In the genomic region with DNA sequence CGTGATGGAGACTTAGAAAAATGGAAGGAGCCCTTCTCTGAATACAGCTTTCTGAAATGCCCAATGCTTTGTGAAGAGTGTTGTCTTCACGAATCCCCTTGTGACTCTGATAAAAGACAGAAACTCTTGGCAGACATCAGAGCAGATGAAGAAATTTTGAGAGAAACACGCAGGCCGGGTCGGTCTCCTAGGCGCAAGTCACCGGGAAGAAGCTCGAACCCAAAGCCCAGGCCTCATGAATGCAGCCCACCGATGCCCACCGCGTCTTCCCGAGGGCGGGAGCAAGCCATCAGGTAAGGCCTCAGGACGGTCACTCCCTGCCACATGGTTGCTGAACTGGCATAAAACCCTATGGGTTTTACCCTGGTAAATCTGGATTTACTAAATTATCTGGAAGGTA, we compare ENCODE assay signal across 13 mouse cellular contexts. TPM values are rescaled to one million over a fixed set of nuclear protein-coding genes. Genes with fewer than 3 reads are reported as not detected.
"Had no signal": no experiment of that assay in that cellular context is flagged by ENCODE, and none has a peak within 500 bp of the region (broad histone marks: within the 10 kb centered on the region; RNA-seq: fewer than 3 reads in every experiment).

No protein-coding gene starts in this region.

- H3K36me3 ChIP-seq: liver, embryonic 13.5 days had no signal

- H3K9me3 ChIP-seq: liver, embryonic 13.5 days had no signal

- H3K4me1 ChIP-seq: liver, embryonic 13.5 days had no signal

- H3K9ac ChIP-seq: liver, embryonic 13.5 days had no signal

- H3K27me3 ChIP-seq: liver, embryonic 13.5 days had no signal

- DNase-seq: kidney, postnatal 25 days; layer of hippocampus, postnatal 36 days; liver, embryonic 13.5 days; lung, adult 2 months; lung, postnatal 14 days; midbrain, embryonic 14.5 days; thymus, postnatal 25 days had no signal

- H3K4me3 ChIP-seq: layer of hippocampus, adult 2 months; left cerebral cortex, adult 2 months; liver, embryonic 13.5 days had no signal

- H3K27ac ChIP-seq: kidney, postnatal 0 days; layer of hippocampus, adult 2 months; left cerebral cortex, adult 2 months; liver, embryonic 13.5 days; macrophage had no signal

- H3K4me2 ChIP-seq: liver, embryonic 13.5 days had no signal

RNA-seq across cellular contexts. Expression of a gene that starts 13.5 kb away (rescaled TPM):
- polyA plus RNA-seq: small intestine, adult 2 months had no signal

RNA-seq across cellular contexts. Expression of a gene that starts 39.0 kb away (rescaled TPM):
- polyA plus RNA-seq: liver, adult 2 months; lung, adult 2 months; small intestine, adult 2 months had no signal
